Mouse (Mus musculus): ENCODE measurements around the gene Alox8. TPM values are rescaled to one million over a fixed set of nuclear protein-coding genes. Genes with fewer than 3 reads are reported as not detected.

Gene Alox8
- total and polyA plus RNA-seq, 2 experiments from 2014 or later, result 0.54 to 1.2 TPM

GRCm38 (mm10) chr11:69147546-69147945, 50.1 kb downstream of the Alox8 start:
- Histone ChIP-seq H3K9ac (no peak overlapping the region), H3K27me3 (ENCODE audit: insufficient read depth, low read length) (no peaks in the 10 kb centered on the region), H3K36me3 (ENCODE audit: insufficient read depth) (no peaks in the 10 kb centered on the region), H3K4me2 (ENCODE audit: low read depth) (no peak overlapping the region), H3K9me3 (ENCODE audit: low read length) (no peaks in the 10 kb centered on the region), H3K4me1 (ENCODE audit: insufficient read depth) (no peaks in the 10 kb centered on the region), H3K27ac (ENCODE audit: low read depth, low read length) (no peak overlapping the region), H3K4me3 (ENCODE audit: low read depth, low read length) (no peak overlapping the region)
- DNase-seq (peak; percentile 18), ATAC-seq (no peak)
- WGBS, result 49% methylated on average over 7 of the region's 7 CpGs
- TF ChIP-seq CTCF (IDR thresholded peaks at IDR 0.05; ENCODE audit: low read depth), result no peak

GRCm38 (mm10) chr11:69135361-69135760, 62.3 kb downstream of the Alox8 start:
- no peak for DNase-seq
- no peak overlapping the region for H3K27ac ChIP-seq (ENCODE audit: low read depth, low read length)

GRCm38 (mm10) chr11:69134622-69134968, 63.0 kb downstream of the Alox8 start:
- Histone ChIP-seq H3K4me2 (ENCODE audit: low read depth) (peak overlapping the region; percentile 63), H3K4me1 (ENCODE audit: insufficient read depth) (no peaks in the 10 kb centered on the region), H3K27me3 (ENCODE audit: insufficient read depth, low read length) (no peaks in the 10 kb centered on the region), H3K4me3 (ENCODE audit: low read depth, low read length) (peak overlapping the region; percentile 47), H3K36me3 (ENCODE audit: insufficient read depth) (no peaks in the 10 kb centered on the region), H3K9me3 (ENCODE audit: low read length) (no peaks in the 10 kb centered on the region), H3K27ac (ENCODE audit: low read depth, low read length) (peak overlapping the region; percentile 50), H3K9ac (peak overlapping the region; percentile 56)
- ATAC-seq (no peak), DNase-seq (no peak)
- no peak for TF ChIP-seq CTCF (IDR thresholded peaks at IDR 0.05; ENCODE audit: low read depth)
- WGBS, result 30% methylated on average over 8 of the region's 8 CpGs

More at GRCm38 (mm10) chr11:69135361-69135760, 62.3 kb downstream of the Alox8 start:
- no peaks in the 10 kb centered on the region for H3K36me3 ChIP-seq (ENCODE audit: insufficient read depth)
- no peak for TF ChIP-seq CTCF (IDR thresholded peaks at IDR 0.05; ENCODE audit: low read depth)
- 86% methylated on average over 6 of the region's 6 CpGs for WGBS
- H3K4me3 ChIP-seq (ENCODE audit: low read depth, low read length), result no peak overlapping the region
- H3K27me3 ChIP-seq (ENCODE audit: insufficient read depth, low read length), result no peaks in the 10 kb centered on the region
- no peak overlapping the region for H3K4me2 ChIP-seq (ENCODE audit: low read depth)
- no peak overlapping the region for H3K9ac ChIP-seq
- no peaks in the 10 kb centered on the region for H3K4me1 ChIP-seq (ENCODE audit: insufficient read depth)
- no peak for ATAC-seq
- no peaks in the 10 kb centered on the region for H3K9me3 ChIP-seq (ENCODE audit: low read length)

Other genes starting within 250 kb of the Alox8 start
- gene Arhgef15, start 240.4 kb downstream of the Alox8 start, total RNA-seq (2014; rRNA removed), result 12.0 and 13.8 TPM in 2 replicates
- gene Arhgef15, start 240.4 kb downstream of the Alox8 start, polyA plus RNA-seq (2015; fragmentation: Nextera tagmentation; extraction: Ambion mirVana), result 9.6 and 17.8 TPM in 2 replicates
- gene Slc25a35, start 229.7 kb downstream of the Alox8 start, total RNA-seq (2014; rRNA removed), result 1.3 and 1.4 TPM in 2 replicates
- gene Slc25a35, start 229.7 kb downstream of the Alox8 start, polyA plus RNA-seq (2015; fragmentation: Nextera tagmentation; extraction: Ambion mirVana), result 1.3 and 1.4 TPM in 2 replicates
- gene Rangrf, start 222.7 kb downstream of the Alox8 start, total RNA-seq (2014; rRNA removed), result 21.7 and 28.9 TPM in 2 replicates
- 23.7 and 25.6 TPM in 2 replicates for gene Rangrf, start 222.7 kb downstream of the Alox8 start, polyA plus RNA-seq (2015; fragmentation: Nextera tagmentation; extraction: Ambion mirVana)
- 22.9 and 29.7 TPM in 2 replicates for gene Pfas, start 189.4 kb downstream of the Alox8 start, total RNA-seq (2014; rRNA removed)
- gene Pfas, start 189.4 kb downstream of the Alox8 start, polyA plus RNA-seq (2015; fragmentation: Nextera tagmentation; extraction: Ambion mirVana), result 9.8 and 14.2 TPM in 2 replicates
- gene Ctc1, start 181.9 kb downstream of the Alox8 start, total RNA-seq (2014; rRNA removed), result 51.0 and 63.6 TPM in 2 replicates
- gene Ctc1, start 181.9 kb downstream of the Alox8 start, polyA plus RNA-seq (2015; fragmentation: Nextera tagmentation; extraction: Ambion mirVana), result 41.0 and 47.1 TPM in 2 replicates
- gene Aurkb, start 152.2 kb downstream of the Alox8 start, total RNA-seq (2014; rRNA removed), result 8.5 and 12.5 TPM in 2 replicates
- 11.5 and 13.9 TPM in 2 replicates for gene Aurkb, start 152.2 kb downstream of the Alox8 start, polyA plus RNA-seq (2015; fragmentation: Nextera tagmentation; extraction: Ambion mirVana)
- gene Borcs6, start 138.1 kb downstream of the Alox8 start, total RNA-seq (2014; rRNA removed), result 32.8 and 33.7 TPM in 2 replicates
- 20.9 and 21.7 TPM in 2 replicates for gene Borcs6, start 138.1 kb downstream of the Alox8 start, polyA plus RNA-seq (2015; fragmentation: Nextera tagmentation; extraction: Ambion mirVana)
- 32.7 and 45.6 TPM in 2 replicates for gene Tmem107, start 127.0 kb downstream of the Alox8 start, total RNA-seq (2014; rRNA removed)
- 35.3 and 41.7 TPM in 2 replicates for gene Tmem107, start 127.0 kb downstream of the Alox8 start, polyA plus RNA-seq (2015; fragmentation: Nextera tagmentation; extraction: Ambion mirVana)
- gene Vamp2, start 109.4 kb downstream of the Alox8 start, total RNA-seq (2014; rRNA removed), result 76.8 and 104 TPM in 2 replicates
- 500 and 554 TPM in 2 replicates for gene Vamp2, start 109.4 kb downstream of the Alox8 start, polyA plus RNA-seq (2015; fragmentation: Nextera tagmentation; extraction: Ambion mirVana)
- 16.5 and 38.3 TPM in 2 replicates for gene Per1, start 102.6 kb downstream of the Alox8 start, total RNA-seq (2014; rRNA removed)
- 15.2 and 16.7 TPM in 2 replicates for gene Per1, start 102.6 kb downstream of the Alox8 start, polyA plus RNA-seq (2015; fragmentation: Nextera tagmentation; extraction: Ambion mirVana)
- 1.2 and 1.6 TPM in 2 replicates for gene Hes7, start 77.4 kb downstream of the Alox8 start, total RNA-seq (2014; rRNA removed)
- gene Hes7, start 77.4 kb downstream of the Alox8 start, polyA plus RNA-seq (2015; fragmentation: Nextera tagmentation; extraction: Ambion mirVana), result 1.1 and 1.3 TPM in 2 replicates
- 0.23 and 0.62 TPM in 2 replicates for gene 9130213A22Rik, start 75.3 kb downstream of the Alox8 start, total RNA-seq (2014; rRNA removed)
- gene 9130213A22Rik, start 75.3 kb downstream of the Alox8 start, polyA plus RNA-seq (2015; fragmentation: Nextera tagmentation; extraction: Ambion mirVana), result 0.58 and 0.69 TPM in 2 replicates
- 10.0 and 11.6 TPM in 2 replicates for gene Aloxe3, start 71.9 kb downstream of the Alox8 start, total RNA-seq (2014; rRNA removed)
- gene Aloxe3, start 71.9 kb downstream of the Alox8 start, polyA plus RNA-seq (2015; fragmentation: Nextera tagmentation; extraction: Ambion mirVana), result 8.5 and 14.9 TPM in 2 replicates
- gene Alox12b, start 40.9 kb downstream of the Alox8 start, total RNA-seq (2014; rRNA removed), result 0.19 and 0.38 TPM in 2 replicates
- 0.15 and 0.46 TPM in 2 replicates for gene Alox12b, start 40.9 kb downstream of the Alox8 start, polyA plus RNA-seq (2015; fragmentation: Nextera tagmentation; extraction: Ambion mirVana)
- gene Gucy2e, start 39.2 kb upstream of the Alox8 start, total RNA-seq (2014; rRNA removed), result 0.67 and 0.77 TPM in 2 replicates
- gene Gucy2e, start 39.2 kb upstream of the Alox8 start, polyA plus RNA-seq (2015; fragmentation: Nextera tagmentation; extraction: Ambion mirVana), result 0.60 and 0.85 TPM in 2 replicates
- gene Cntrob, start 125.9 kb upstream of the Alox8 start, total RNA-seq (2014; rRNA removed), result 20.5 and 35.7 TPM in 2 replicates
- 12.1 and 13.0 TPM in 2 replicates for gene Cntrob, start 125.9 kb upstream of the Alox8 start, polyA plus RNA-seq (2015; fragmentation: Nextera tagmentation; extraction: Ambion mirVana)
- gene Trappc1, start 126.1 kb upstream of the Alox8 start, total RNA-seq (2014; rRNA removed), result 124 and 133 TPM in 2 replicates
- gene Trappc1, start 126.1 kb upstream of the Alox8 start, polyA plus RNA-seq (2015; fragmentation: Nextera tagmentation; extraction: Ambion mirVana), result 149 and 178 TPM in 2 replicates
- gene Kcnab3, start 128.4 kb upstream of the Alox8 start, total RNA-seq (2014; rRNA removed), result 5.5 and 5.8 TPM in 2 replicates
- gene Kcnab3, start 128.4 kb upstream of the Alox8 start, polyA plus RNA-seq (2015; fragmentation: Nextera tagmentation; extraction: Ambion mirVana), result 4.2 and 4.4 TPM in 2 replicates
- 190 and 225 TPM in 2 replicates for gene Rnf227, start 142.6 kb upstream of the Alox8 start, total RNA-seq (2014; rRNA removed)
- 200 and 231 TPM in 2 replicates for gene Rnf227, start 142.6 kb upstream of the Alox8 start, polyA plus RNA-seq (2015; fragmentation: Nextera tagmentation; extraction: Ambion mirVana)
- gene Chd3, start 171.6 kb upstream of the Alox8 start, total RNA-seq (2014; rRNA removed), result 356 and 381 TPM in 2 replicates
- gene Chd3, start 171.6 kb upstream of the Alox8 start, polyA plus RNA-seq (2015; fragmentation: Nextera tagmentation; extraction: Ambion mirVana), result 55.3 and 74.7 TPM in 2 replicates
- 47.7 and 59.2 TPM in 2 replicates for gene Naa38, start 197.6 kb upstream of the Alox8 start, total RNA-seq (2014; rRNA removed)
- gene Naa38, start 197.6 kb upstream of the Alox8 start, polyA plus RNA-seq (2015; fragmentation: Nextera tagmentation; extraction: Ambion mirVana), result 125 and 141 TPM in 2 replicates
- 21.1 and 28.9 TPM in 2 replicates for gene Cyb5d1, start 197.8 kb upstream of the Alox8 start, total RNA-seq (2014; rRNA removed)
- gene Cyb5d1, start 197.8 kb upstream of the Alox8 start, polyA plus RNA-seq (2015; fragmentation: Nextera tagmentation; extraction: Ambion mirVana), result 17.0 and 24.2 TPM in 2 replicates
- 2.0 and 2.4 TPM in 2 replicates for gene Tmem88, start 200.4 kb upstream of the Alox8 start, total RNA-seq (2014; rRNA removed)
- 6.8 and 7.7 TPM in 2 replicates for gene Tmem88, start 200.4 kb upstream of the Alox8 start, polyA plus RNA-seq (2015; fragmentation: Nextera tagmentation; extraction: Ambion mirVana)
- 10.2 and 15.0 TPM in 2 replicates for gene Kdm6b, start 215.8 kb upstream of the Alox8 start, total RNA-seq (2014; rRNA removed)
- gene Kdm6b, start 215.8 kb upstream of the Alox8 start, polyA plus RNA-seq (2015; fragmentation: Nextera tagmentation; extraction: Ambion mirVana), result 18.1 and 30.2 TPM in 2 replicates

All from forebrain, postnatal 0 days (tissue).